Mouse (Mus musculus) limb, embryonic 11.5 days (tissue): ENCODE measurements at regions not wholly inside any gene's neighbourhood (a gene's known extent, or its start where the extent isn't known, plus 50 kb on each side); places are given as distances from the start of the nearest gene placed in this dataset.

Experiments
- ATAC-seq: fragments of 200-750 bp; cut with Nextera tagmentation; 2 replicates; pipeline ENCODE4 v1.8.0; 2017; ENCODE audit warnings: low read depth; ENCODE audit not compliant: insufficient number of reproducible peaks, low FRiP score, low TSS enrichment
- DNase-seq: peaks from one replicate; pipeline ENCODE4 v3.0.0-alpha.2; 2015; ENCODE audit warnings: low spot score
- H3K27ac ChIP-seq: fragments of 300-500 bp; sonication (generic); replicated peaks from 2 replicates; pipeline ENCODE4 v1.5.1; 2014; ENCODE audit warnings: low read depth, mild to moderate bottlenecking, low read length
- H3K27me3 ChIP-seq: fragments of 300-500 bp; sonication (generic); 2 replicates; pipeline ENCODE4 v1.6.1; 2014; ENCODE audit warnings: mild to moderate bottlenecking, low read length, mixed read lengths; ENCODE audit not compliant: control insufficient read depth, insufficient read depth
- H3K36me3 ChIP-seq: fragments of 300-500 bp; sonication (generic); 2 replicates; pipeline ENCODE4 v1.6.1; 2014; ENCODE audit warnings: mild to moderate bottlenecking, low read length, moderate library complexity, mixed read lengths; ENCODE audit not compliant: control insufficient read depth, insufficient read depth
- H3K4me1 ChIP-seq: fragments of 300-500 bp; sonication (generic); 2 replicates; pipeline ENCODE4 v1.6.1; 2014; ENCODE audit warnings: low read length, mixed read lengths; ENCODE audit not compliant: control insufficient read depth, insufficient read depth
- H3K4me2 ChIP-seq: fragments of 300-500 bp; sonication (generic); 2 replicates; pipeline ENCODE4 v1.6.1; 2014; ENCODE audit warnings: low read depth, mild to moderate bottlenecking, moderate library complexity; ENCODE audit not compliant: severe bottlenecking
- H3K4me3 ChIP-seq: fragments of 300-500 bp; sonication (generic); 2 replicates; pipeline ENCODE4 v1.5.1; 2014; ENCODE audit warnings: low read depth, low read length
- H3K9ac ChIP-seq: fragments of 300-500 bp; sonication (generic); 2 replicates; pipeline ENCODE4 v1.6.1; 2014; ENCODE audit warnings: mild to moderate bottlenecking, low read length
- H3K9me3 ChIP-seq: fragments of 300-500 bp; sonication (generic); 2 replicates; pipeline ENCODE4 v1.6.1; 2016; ENCODE audit warnings: low read length; ENCODE audit not compliant: control insufficient read depth
- WGBS: fragments of 180-500 bp; shearing (Covaris S2); extraction: QIAGEN DNeasy Blood & Tissue Kit; methylation state at CpG from one replicate; pipeline ENCODE4 v1.1.7; 2014; 5-methylcytosine and 5-hydroxymethylcytosine counted together

DNA sequence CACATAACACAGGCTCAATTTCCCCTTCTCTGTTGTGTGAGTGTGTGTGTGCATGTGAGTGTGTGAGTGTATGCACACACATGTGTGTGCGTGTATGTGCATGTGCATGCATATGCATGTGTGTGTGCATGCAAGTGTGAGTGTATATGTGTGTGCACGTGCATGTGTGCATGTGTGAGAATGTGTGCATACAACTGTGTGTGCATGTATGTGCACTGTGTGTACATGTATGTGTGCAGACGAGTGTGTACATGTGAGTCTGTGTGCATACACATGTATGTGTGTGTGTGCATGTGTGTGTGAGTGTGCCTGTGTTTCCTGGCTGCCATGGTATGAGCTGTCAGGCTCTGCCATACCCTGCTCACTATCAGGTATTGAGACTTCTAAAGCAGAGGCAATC is 91.3 kb upstream of the A230072I06Rik start:
- Histone ChIP-seq H3K27me3 (no peaks in the 10 kb centered on the region), H3K36me3 (no peaks in the 10 kb centered on the region), H3K9ac (no peak overlapping the region), H3K27ac (no peak overlapping the region), H3K4me2 (no peak overlapping the region), H3K9me3 (no peaks in the 10 kb centered on the region), H3K4me3 (no peak overlapping the region), H3K4me1 (no peaks in the 10 kb centered on the region)
- no peak for DNase-seq
- WGBS = 87% methylated on average over 3 of the region's 3 CpGs
- no peak for ATAC-seq

DNA sequence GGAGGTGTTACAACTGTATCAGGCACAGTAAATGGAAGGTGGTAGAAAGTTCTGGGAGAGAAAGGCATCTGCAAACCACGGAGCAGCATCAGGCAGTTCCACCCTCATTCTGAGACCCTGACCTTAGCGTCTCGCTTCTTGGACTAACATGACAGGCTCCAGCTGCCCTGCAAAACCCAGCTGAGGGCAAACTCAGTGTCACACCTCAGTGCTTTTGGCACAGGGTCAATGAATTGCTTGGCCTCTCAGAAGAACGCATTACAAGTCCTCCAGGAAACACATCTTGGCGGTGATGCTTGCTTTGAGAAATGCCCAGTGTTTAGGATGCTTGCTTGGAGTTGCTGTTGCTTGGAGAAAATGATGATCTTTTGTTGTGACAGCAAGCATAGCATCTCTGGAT is 90.2 kb upstream of the A230072I06Rik start:
- H3K27ac ChIP-seq = no peak overlapping the region
- H3K4me1 ChIP-seq = no peaks in the 10 kb centered on the region
- H3K9me3 ChIP-seq = no peaks in the 10 kb centered on the region
- no peaks in the 10 kb centered on the region for H3K36me3 ChIP-seq
- no peak overlapping the region for H3K4me2 ChIP-seq
- H3K9ac ChIP-seq = no peak overlapping the region
- 84% methylated on average over 5 of the region's 5 CpGs for WGBS
- H3K4me3 ChIP-seq = no peak overlapping the region
- no peak for DNase-seq
- no peak for ATAC-seq
- H3K27me3 ChIP-seq = no peaks in the 10 kb centered on the region

DNA sequence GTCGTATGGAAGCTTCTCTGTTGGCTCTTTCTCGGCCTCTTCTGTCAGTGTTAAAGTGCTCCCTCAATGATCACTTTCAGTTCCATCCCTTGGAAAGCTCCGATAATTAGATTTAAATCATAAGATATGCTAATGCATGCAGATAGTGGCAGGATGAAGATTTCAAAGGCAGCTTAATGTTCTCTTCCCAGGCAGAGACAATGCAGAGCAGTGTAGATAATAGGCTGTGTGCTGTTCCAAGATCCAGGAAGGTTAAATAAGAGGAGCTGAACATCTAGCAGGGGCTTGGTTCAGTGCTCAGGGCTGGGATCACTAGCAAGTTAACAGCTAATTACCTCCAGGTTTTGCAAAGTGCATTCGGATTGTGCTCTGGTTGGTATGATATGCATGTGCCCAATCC is 89.7 kb upstream of the A230072I06Rik start:
- no peak overlapping the region for H3K9ac ChIP-seq
- 75% methylated on average over 4 of the region's 4 CpGs for WGBS
- no peak overlapping the region for H3K27ac ChIP-seq
- no peak overlapping the region for H3K4me2 ChIP-seq
- DNase-seq (no peak), ATAC-seq (no peak)
- H3K36me3 ChIP-seq = no peaks in the 10 kb centered on the region
- no peaks in the 10 kb centered on the region for H3K27me3 ChIP-seq
- no peak overlapping the region for H3K4me3 ChIP-seq
- no peaks in the 10 kb centered on the region for H3K4me1 ChIP-seq
- H3K9me3 ChIP-seq = no peaks in the 10 kb centered on the region

DNA sequence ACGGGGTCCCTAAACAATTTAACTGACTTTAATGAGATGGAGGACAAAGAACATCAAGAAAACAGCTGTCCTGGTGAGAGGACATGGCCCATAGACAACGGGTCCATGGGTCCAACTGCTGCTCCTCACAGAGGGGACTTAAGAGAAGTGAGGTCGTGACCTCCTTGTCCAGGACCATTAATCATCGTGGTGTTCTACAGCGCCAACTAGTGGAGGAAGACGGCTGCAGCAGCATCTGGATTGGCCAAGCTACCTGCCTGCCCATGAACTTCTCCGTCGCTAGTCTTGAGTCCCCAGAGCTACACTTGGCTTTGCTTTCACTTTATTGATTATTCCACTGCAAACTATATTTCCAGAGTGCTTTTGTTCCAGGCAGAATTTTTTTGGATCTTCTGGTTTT is 86.6 kb upstream of the A230072I06Rik start:
- no peak overlapping the region for H3K4me3 ChIP-seq
- no peak overlapping the region for H3K4me2 ChIP-seq
- 36% methylated on average over 8 of the region's 8 CpGs for WGBS
- H3K9ac ChIP-seq = no peak overlapping the region
- no peak overlapping the region for H3K27ac ChIP-seq
- H3K36me3 ChIP-seq = no peaks in the 10 kb centered on the region
- DNase-seq = peak; percentile 53
- H3K9me3 ChIP-seq = no peaks in the 10 kb centered on the region
- H3K4me1 ChIP-seq = no peaks in the 10 kb centered on the region
- no peak for ATAC-seq
- no peaks in the 10 kb centered on the region for H3K27me3 ChIP-seq

DNA sequence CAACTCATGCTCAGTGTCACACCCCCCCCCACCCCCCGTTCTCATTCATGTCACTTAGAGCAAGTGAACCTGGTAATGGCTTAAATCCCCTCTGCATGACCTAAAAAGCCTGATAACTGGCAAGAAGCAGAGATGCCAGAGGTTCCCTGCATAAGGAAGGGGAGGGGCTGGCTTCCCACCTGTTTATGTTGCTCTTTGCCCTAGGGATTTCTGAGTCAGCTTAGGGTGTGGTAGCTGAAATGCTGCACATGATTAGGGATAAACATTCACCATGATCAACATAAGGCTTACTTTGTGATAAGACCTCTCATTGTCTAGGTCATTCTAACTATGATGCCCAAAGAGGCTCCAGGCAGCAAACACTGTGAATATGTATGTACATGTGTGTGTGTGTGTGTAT is 72.7 kb upstream of the A230072I06Rik start:
- DNase-seq = no peak
- no peak overlapping the region for H3K4me3 ChIP-seq
- H3K27me3 ChIP-seq = no peaks in the 10 kb centered on the region
- H3K9ac ChIP-seq = no peak overlapping the region
- no peaks in the 10 kb centered on the region for H3K9me3 ChIP-seq
- no peak overlapping the region for H3K4me2 ChIP-seq
- H3K27ac ChIP-seq = no peak overlapping the region
- H3K4me1 ChIP-seq = no peaks in the 10 kb centered on the region
- WGBS = 83% methylated on average over 1 of the region's 1 CpGs
- no peak for ATAC-seq
- H3K36me3 ChIP-seq = no peaks in the 10 kb centered on the region

DNA sequence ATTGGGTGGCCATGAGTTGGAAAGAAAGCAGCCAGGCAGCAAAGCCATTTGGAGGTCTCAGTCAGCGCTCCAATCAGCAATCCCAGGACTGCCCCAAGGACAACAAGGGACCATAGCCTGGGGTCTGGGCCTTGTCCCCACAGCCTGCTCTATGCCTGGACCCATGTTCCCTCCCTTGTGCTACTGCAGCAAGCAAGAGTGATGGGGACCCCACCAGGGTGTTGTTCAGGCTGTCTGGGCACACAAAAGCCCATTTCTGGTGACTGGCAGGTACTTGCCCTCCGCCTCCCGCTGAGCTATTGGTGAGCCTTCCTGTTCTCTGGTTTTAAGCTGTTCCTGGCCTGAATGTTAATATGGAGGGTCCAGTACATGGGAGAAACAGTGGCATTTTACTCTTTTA is 71.2 kb upstream of the A230072I06Rik start:
- Histone ChIP-seq H3K9ac (no peak overlapping the region), H3K4me3 (no peak overlapping the region), H3K9me3 (no peaks in the 10 kb centered on the region), H3K27me3 (no peaks in the 10 kb centered on the region), H3K36me3 (no peaks in the 10 kb centered on the region), H3K27ac (no peak overlapping the region), H3K4me1 (no peaks in the 10 kb centered on the region), H3K4me2 (no peak overlapping the region)
- ATAC-seq (no peak), DNase-seq (no peak)
- WGBS = 98% methylated on average over 3 of the region's 3 CpGs

DNA sequence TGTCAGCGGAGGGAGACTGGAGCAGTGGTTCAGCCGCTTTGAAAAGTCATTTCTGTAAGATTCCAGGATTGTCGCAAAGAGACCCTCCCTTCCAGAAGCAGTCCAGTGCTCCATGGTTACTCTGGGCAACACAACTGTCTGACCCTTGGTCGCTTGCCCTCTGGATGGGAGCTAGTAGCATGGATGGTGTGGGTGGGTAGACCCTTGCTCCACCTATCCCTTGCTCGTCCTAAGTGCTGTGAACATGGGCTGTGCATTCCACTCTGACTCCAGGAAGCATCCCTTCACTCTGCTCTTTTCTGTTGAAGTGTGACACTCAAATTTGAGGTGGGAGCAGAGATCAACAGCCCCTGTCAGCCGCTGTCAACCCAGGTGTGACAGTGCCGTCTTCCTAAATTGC is 64.8 kb upstream of the A230072I06Rik start:
- Histone ChIP-seq H3K9me3 (no peaks in the 10 kb centered on the region), H3K4me2 (no peak overlapping the region), H3K27ac (no peak overlapping the region), H3K27me3 (no peaks in the 10 kb centered on the region), H3K9ac (no peak overlapping the region), H3K36me3 (no peaks in the 10 kb centered on the region), H3K4me1 (no peaks in the 10 kb centered on the region), H3K4me3 (no peak overlapping the region)
- WGBS = 76% methylated on average over 7 of the region's 7 CpGs
- ATAC-seq (no peak), DNase-seq (no peak)

DNA sequence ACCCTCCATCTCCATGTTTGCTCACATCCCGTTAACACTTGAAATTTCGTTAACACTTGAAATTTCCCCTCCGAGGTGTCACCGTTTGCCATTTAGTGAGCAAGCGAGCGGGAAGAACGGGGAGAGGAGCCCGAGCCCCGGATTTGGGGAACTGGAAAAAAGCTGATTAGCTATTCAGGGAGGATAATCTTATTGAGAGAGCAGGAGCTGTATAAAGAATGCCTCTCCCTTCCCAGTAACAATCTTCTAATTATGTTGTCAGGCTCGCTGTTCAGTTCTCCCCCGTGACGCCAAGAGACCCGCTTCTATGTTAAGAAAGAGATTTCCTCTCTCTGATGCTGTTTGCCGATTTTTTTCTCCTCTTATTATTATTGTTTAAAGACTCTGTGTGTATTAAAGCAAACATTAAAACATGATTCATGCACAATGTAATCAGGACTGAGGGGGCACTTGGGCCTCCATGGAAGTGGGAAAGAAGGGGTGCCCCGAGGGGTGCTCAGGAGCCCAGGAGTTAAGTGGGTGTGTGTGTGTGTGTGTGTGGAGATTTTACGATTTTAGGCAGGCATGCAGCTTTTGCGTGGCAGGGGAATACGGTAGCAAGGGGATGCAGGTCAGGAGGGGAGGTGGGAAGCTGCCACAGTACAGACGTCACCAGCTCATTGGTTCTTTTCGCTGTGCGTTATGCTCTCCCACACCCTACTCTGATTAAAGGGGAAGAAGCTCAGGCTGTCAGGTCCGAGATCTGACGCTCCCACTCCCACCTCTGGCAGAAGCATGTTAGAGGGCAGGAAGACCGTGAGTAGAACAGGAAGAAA is 64.2 kb upstream of the A230072I06Rik start:
- Histone ChIP-seq H3K27me3 (no peaks in the 10 kb centered on the region), H3K27ac (no peak overlapping the region), H3K4me1 (no peaks in the 10 kb centered on the region), H3K36me3 (no peaks in the 10 kb centered on the region), H3K9ac (no peak overlapping the region), H3K9me3 (no peaks in the 10 kb centered on the region), H3K4me3 (no peak overlapping the region), H3K4me2 (no peak overlapping the region)
- no peak for DNase-seq
- no peak for ATAC-seq
- WGBS = 47% methylated on average over 24 of the region's 24 CpGs

DNA sequence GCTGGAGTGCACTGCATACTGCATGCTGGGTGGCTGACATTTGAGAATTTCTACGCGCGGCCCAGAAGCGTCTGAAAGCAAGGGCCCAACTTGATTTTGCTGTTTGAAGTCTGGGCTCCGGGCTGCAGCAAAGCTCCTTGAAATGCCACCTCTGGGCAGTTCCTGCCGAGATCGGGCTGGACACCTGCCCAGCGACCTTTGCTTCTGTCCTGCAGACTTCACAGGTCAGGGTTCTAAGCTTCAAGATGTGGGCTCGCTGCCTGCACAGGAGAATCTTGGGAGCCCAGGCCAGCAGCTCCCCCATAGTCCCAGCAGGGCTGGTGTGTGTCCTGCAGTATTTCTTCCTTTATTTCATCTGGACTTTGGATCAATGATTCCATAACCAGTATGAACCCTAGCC is 57.1 kb upstream of the A230072I06Rik start:
- 73% methylated on average over 9 of the region's 9 CpGs for WGBS
- Histone ChIP-seq H3K9me3 (no peaks in the 10 kb centered on the region), H3K27me3 (no peaks in the 10 kb centered on the region), H3K27ac (no peak overlapping the region), H3K4me2 (no peak overlapping the region), H3K36me3 (no peaks in the 10 kb centered on the region), H3K4me1 (no peaks in the 10 kb centered on the region), H3K9ac (no peak overlapping the region), H3K4me3 (no peak overlapping the region)
- ATAC-seq (no peak), DNase-seq (no peak)
